Mouse (Mus musculus): ENCODE results near the gene Rpia. TPM values are rescaled to one million over a fixed set of nuclear protein-coding genes. Genes with fewer than 3 reads are reported as not detected.

Rpia gene
- 12.2 and 14.9 TPM in 2 replicates for polyA plus RNA-seq (2012; rRNA removed)

DNA sequence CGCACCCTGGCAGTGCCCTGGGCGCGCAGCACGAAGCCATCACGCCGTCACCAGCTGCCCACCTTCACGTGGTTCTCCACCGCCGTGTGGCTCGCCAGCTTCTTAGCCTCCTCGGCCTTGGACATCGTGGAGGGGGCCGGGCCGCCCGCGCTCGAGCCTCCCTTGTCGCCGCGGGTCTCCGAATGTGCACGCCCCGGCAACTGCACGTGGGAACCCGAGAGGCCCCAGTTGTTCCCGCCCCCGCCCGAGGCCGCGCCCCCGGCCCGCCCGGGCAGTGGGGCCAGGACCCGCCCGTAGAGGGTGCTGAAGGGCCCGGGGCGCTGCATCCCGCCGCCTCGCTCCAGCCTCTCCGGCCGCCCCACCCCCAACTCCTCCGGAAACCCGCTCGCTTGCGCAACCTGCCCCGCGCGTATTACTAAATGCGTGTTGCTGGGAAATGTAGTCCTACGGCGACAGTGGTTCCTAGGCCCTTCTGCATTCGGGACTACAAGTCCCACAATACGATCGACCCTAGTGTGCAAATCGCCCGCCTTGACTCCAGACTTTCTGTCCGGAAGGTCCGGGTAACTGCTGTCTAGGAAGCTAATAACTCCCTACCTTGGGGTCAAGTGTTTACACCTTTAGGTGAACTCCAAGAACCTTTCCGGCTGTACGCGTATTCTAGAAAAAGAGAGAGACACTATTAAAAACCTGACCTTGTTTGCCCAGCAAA, at the start of gene Rpia:
Rpia (minus strand) TSS at position 409 of the 712 bp plus-strand sequence.

Other genes with a start within 250 kb of the Rpia start
- gene Eif2ak3, start 52.3 kb upstream of the Rpia start, polyA plus RNA-seq (2012; rRNA removed): 22.2 and 37.0 TPM in 2 replicates
- not detected in 2 replicates for gene Tex37, start 126.7 kb upstream of the Rpia start, polyA plus RNA-seq (2012; rRNA removed)
- gene Foxi3, start 164.3 kb upstream of the Rpia start, polyA plus RNA-seq (2012; rRNA removed): 0.20 and 0.22 TPM in 2 replicates

All from ovary, adult 2 months (tissue).